Mouse (Mus musculus): ENCODE measurements around the gene Ndc80. TPM values are rescaled to one million over a fixed set of nuclear protein-coding genes. Genes with fewer than 3 reads are reported as not detected.
A peak's percentile ranks its signal among the peaks of the same experiment; 100 is the strongest.
"Not testable (repeated sequence)": the region's sequence is repeated elsewhere in the genome, so short reads cannot be mapped to it uniquely, and the experiment has no call there.

Ndc80 gene
- total RNA-seq (2014; fragmentation: Nextera tagmentation): 23.1 and 24.6 TPM in 2 replicates
- total RNA-seq (2017): 76.7 and 80.4 TPM in 2 replicates

DNA sequence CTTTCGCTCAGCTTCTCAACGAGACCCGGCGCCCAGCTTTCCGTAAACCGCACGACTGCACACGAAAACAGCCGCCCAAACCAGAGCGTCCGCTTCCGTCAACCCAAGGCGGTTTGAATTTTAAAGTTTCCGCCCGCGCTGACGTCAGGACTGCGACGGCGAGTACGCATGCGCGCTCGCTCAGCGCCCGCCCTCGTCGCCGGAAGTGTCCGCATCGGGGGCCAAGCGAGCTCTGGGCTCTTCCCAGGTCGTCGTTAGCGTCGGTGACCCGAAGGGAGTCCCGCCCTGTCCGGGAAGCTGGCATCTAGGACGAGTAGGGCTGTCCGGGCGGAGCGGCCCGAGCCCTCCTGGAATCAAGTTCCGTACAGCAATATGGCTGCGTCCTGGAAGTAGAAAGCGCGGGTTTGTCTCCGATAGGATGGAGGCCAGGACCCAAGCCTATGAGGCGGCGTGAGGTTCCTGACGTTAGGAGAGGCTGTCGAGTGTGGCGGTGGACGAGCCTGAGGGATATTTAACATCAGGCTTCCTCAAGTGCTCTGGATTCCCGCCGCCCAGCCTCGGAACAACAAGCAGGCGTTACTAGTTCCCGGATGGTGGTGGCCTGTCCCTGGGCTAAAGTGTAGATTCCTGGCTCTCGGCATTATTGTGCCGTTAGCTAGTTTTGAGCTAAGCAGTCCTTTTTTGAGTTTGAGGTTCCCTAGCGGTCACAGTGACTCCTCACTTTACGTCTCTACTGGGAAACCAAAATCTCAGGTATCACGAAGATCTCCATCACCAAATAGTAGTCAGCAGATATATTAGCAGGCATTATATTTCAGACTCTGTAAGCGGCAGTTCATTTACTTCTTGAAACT is at the start of gene Ndc80:
Gene Ndc80 (minus strand): TSS at position 147 of the 854 bp plus-strand sequence.
- peak; percentile 90 for ATAC-seq (replicated peaks; ENCODE audit: poor library complexity, severe bottlenecking)

DNA sequence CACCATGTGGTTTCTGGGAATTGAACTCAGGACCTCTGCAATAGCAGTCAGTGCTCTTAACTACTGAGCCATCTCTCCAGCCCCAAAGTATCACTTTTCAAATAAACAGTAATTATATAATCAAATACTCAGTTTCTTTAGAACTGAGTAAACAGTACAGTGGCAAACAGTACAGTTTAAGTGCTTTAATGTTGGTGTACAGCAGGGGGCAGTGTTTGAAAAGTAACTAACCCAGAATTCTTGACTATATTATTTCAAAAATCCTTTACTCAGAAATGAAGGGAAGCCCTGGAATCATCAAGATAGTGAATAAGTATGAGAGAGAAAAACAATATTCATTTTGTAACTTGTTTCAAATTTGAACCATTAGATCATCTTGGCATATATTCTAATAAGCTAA is 35.0 kb upstream of the Ndc80 start:
- peak; percentile 69 for ATAC-seq (replicated peaks; ENCODE audit: poor library complexity, severe bottlenecking)

DNA sequence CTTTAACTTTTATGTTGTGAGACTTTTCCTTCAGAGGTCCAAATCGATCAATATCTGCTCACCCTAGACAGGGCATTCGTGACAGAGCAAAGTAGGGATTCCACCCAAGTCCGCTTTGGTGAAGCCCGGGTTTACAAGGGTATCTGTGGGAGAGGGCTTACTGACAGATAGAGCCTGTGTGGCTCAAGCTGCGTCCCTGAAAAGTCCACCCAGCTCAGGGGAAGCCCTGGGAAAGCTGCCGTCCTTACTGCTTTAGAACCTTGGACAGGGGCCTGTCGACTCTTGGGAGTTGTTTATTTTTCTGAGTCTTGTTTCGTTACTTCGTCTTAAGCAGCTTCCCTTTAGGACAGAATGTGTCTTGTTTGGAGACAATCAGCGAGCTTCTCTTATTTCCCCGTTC is 26.2 kb upstream of the Ndc80 start:
- ATAC-seq (replicated peaks; ENCODE audit: poor library complexity, severe bottlenecking): no peak

DNA sequence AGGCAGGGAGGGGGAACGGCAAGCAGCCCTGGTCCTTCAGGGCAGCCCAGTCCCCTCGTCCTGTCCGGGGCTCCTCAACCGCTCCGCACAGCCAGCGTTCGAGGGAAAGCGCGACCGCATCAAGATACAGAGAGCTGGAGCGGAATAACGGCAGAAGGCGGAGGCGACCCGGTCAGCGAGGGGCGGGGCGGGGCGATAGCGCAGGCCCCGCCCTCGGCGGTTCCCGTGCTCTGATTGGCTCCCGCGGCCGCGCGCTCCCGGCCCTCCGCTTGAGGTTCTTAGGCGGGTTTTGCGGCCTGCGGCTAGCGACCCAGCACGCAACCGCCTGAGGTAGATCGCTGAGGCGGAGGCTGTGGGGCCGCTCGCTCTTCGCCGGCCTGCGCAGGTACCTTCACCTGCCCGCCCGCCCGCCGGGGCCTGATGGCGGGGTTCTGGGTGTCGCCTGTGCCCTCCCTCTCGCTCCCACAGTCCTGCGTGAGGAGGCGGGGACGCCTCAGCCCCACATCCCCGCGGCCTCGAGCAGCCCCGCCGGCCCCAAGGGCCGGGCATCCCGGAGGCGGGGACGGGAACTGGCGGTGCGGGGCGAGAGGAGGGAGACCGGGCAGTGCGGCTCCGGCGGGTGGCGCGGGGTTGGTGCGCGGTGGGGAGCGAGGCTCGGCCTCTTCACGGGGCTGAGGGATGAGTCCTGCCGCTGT is 25.2 kb upstream of the Ndc80 start, which contains the start of gene Spdya:
Gene Spdya (plus strand): TSS at position 305 of the 695 bp plus-strand sequence.
- peak; percentile 96 for ATAC-seq (replicated peaks; ENCODE audit: poor library complexity, severe bottlenecking)

DNA sequence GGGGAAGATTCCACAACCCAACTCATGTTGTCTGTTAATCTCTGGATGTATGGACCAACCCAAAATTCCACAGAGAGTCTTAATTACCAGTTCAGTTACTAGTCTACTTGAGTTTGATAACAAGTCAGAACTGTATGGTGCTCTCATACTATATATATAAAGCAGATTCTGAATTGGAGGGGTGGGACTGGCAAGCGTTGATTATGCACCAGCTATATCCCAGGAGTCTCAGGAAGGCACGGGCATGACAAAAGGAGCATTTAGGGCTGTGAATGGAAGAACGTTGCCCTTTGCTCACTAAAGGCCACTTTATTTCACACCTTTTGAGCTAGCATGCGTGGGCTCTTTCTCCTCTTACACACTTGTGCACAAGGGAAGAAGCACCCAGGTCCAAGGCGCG is 24.7 kb upstream of the Ndc80 start:
- no peak for ATAC-seq (replicated peaks; ENCODE audit: poor library complexity, severe bottlenecking)

DNA sequence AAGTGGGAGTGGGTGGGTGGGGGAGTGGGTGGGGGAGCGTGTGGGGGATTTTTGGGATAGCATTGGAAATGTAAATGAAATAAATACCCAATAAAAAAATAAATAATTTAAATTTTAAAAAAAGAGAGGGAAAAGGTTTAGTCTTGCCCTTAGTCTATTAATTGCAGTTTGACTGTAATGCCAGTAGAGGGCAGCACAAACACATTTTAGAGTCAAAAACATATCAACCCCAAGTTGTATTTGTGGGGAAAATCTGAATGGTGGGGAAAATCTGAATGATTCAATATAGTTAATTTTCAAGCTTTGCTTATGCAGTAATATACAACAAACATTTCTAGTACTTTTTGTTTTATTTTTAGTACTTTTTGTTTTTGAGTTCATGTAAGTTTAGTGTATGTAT is 21.9 kb upstream of the Ndc80 start:
- ATAC-seq (replicated peaks; ENCODE audit: poor library complexity, severe bottlenecking): no peak

DNA sequence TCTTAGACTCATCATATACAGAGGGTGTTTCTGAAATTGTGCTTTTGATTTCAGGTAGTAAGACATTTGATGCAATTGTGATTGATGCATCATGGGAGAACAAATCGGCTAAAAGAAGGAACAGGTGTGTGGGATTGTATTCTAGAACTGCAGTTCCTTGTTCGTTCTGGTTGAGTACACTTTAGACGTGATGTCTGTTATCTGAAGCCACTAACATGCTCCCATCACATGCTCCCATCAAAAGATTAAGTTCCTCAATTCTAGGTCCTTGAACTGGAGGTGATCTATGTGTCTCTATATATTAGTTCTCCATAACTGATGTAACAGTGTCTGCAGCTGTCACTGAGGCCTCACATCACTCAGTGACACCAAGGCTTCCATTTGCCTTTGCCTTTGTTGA is 10.5 kb upstream of the Ndc80 start:
- ATAC-seq (replicated peaks; ENCODE audit: poor library complexity, severe bottlenecking): no peak

DNA sequence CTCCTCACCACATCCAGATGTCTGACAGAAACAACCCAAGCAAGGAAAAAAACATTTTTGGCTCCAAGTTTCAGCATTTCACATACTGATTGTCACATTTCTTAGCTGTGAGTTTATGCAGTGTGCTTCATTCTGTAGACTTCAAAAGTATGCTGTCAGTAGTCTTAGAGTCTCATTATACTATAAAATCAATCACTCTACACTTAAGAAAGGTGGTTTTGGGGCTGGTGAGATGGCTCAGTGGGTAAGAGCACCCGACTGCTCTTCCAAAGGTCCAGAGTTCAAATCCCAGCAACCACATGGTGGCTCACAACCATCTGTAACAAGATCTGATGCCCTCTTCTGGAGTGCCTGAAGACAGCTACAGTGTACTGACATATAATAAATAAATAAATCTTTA is 8.9 kb upstream of the Ndc80 start:
- not testable (repeated sequence) for ATAC-seq (replicated peaks; ENCODE audit: poor library complexity, severe bottlenecking)

DNA sequence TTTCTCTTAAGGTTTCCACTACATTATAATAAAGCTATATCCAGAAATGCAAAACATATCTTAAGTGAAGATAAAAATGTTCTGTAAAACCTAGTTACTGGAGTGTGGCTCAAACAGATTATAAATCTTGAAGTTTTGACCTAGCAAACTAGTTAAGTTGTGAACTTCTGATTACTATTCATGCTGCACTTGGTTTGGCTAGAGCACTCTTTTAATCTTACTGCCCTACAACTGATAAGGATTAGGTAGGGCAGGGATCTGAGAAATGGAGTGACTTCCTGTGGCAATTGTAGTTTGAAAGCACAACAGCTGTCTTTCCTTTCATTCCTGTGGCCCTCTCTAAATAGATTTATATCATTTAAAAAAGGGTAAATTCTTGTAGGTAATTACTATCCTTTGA is 1.4 kb upstream of the Ndc80 start:
- ATAC-seq (replicated peaks; ENCODE audit: poor library complexity, severe bottlenecking): no peak

DNA sequence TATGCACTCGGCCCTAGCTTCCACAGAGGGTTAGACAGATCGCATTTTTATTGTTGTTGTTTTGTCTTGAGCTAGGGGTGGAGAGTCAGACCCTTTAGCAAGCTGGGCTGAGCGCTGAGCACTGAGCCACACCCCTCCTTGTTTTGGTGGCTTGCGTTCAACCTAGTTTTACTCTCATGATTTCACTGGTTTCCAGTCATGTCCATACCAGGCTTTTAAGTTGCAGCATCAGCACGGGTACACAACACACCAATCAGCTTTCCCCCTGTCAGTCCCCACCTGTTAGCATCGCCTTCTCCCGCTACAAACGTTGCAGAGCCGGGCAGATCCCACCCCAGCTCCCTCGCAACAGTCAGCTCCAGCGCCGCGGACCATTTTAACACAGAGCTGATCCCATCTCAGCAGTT is 352 bp downstream of the Ndc80 start:
- ATAC-seq (replicated peaks; ENCODE audit: poor library complexity, severe bottlenecking): peak; percentile 42; the same call in 1 of the 2 replicates

DNA sequence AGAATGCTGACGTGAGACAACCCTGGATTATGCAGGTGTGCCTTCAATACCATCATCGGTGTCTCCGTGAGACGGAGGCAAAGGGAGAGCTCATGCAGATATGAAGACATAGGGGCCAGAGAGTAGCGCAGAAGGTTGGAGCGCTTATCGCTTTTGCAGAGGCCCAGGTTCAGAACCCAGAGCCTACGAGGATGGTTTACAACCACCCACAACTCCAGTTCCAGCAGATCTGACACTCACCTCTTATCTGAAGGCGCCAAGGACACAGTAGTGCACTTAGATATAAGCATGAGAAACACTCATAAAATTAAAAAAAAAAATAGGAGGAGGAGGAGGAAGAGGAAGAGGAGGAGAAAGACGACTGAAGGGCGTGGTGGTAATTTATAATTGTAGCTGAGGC is 16.4 kb downstream of the Ndc80 start:
- ATAC-seq (replicated peaks; ENCODE audit: poor library complexity, severe bottlenecking): no peak

DNA sequence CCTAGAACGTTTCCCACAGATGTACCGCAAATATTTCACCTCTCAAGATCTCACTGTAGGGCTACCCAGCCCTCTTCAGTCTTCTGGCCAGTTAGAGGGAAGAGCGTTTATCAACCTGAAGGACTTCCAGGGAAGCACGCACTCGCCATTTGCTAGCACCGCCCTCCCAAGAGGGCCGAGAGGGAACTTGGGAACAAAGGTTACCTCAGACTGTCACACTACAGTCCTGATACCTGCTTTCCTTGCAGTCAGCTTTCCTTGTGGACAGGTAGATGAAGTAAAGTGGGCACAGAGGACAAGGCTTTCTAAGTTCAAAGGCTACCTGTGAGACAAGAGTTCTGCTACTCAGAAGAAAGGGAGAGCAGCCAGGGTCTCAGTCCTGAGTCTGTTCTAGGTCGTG is 19.8 kb downstream of the Ndc80 start:
- ATAC-seq (replicated peaks; ENCODE audit: poor library complexity, severe bottlenecking): no peak

DNA sequence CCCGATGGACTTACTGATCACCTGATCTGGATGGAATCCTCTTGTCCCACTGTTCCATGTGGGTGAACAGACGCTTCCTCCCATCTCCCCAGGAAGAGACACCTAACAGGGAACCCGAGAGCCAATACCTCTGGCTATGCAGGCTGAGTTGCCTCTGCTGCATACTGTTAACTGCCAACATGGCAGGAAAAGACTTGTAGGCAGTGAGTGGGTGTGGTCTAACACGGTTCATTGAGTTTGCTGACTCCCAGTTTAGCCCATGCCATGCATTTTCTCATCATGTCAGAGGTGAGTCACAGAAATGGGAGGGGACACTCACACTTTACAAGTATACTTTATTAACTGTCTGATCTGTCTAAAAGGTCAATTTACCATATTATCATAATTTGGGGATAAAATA is 30.9 kb downstream of the Ndc80 start:
- ATAC-seq (replicated peaks; ENCODE audit: poor library complexity, severe bottlenecking): no peak

DNA sequence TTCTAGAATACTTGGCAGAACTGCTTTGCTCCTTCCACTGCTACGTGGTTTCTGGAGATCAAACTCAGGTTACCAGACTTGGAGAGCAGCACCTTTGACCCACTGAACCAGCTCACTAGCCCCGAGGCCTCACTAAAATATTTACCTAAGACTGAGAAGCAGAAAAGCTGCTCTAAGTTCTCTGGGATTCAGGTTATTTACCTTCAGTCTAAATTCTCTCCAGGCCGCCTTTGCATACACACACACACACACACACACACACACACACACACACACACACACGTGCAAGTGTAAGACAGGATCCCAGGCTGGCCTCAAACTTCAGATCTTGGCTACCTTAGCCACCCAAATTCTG is 35.3 kb downstream of the Ndc80 start:
- no peak for ATAC-seq (replicated peaks; ENCODE audit: poor library complexity, severe bottlenecking)

DNA sequence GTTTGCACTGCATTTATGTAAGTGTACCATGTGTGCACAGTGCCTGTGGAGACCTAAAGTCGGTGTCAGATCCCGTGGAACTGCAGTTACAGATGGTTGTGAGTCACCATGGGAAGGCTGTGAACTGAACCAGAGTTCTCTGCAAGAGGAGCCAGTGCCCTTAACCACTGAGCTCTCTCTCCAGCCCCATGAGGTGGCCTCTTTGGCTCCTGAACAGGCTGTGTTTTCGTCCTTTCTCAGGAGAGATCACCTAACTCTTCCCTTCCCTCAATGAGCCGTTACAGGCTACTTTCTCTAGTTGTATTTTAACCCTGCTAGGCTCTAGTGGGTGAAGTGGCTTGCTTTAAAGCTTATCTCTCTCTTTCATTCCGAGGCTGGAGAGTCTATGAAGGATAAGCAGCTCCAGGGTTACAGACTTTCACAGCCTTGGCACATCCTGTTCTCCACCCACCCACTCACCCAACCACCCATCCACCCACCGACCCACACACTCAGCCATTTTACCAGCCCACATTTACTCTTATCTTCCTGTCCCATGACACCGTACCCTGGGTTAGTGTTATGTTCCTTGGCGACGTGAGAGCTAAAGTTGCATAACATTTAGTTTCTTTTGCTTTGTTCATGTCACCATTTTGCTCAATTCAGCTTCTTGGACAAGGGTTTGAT is 35.9 kb downstream of the Ndc80 start:
- no peak for ATAC-seq (replicated peaks; ENCODE audit: poor library complexity, severe bottlenecking)

DNA sequence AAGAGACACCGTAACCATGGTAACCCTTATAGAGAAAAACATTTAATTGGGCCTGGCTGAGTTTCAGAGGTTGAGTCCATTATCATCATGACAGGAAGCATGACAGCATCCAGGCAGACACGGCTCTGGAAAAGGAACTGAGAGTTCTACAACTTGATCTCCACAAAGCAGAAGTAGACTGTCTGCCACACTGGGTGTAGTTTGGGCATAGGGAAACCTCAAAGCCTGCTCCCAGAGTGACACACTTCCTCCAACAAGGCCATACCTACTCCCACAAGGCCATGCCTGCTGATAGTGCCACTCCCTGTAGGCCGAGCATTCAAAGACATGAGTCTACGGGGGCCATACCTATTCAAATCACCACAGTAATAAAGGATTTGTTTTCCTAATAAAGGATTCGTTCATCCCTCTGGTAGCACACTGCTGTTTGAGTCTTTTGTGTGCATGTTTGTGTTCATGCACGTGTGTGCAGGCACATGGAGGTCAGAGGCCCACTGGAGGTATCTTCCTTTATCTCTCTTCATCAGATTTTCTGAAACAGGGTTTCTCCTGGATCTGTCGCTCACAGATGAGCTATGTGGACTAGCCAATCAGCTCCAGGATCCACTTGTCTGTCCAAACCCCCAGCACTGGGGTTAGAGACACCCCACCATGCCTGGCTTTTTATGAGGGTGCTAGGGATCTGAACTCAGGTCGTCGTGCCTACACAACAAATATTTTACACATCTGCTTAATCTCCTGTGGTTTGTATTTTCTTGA is 36.8 kb downstream of the Ndc80 start:
- ATAC-seq (replicated peaks; ENCODE audit: poor library complexity, severe bottlenecking): peak; percentile 81

DNA sequence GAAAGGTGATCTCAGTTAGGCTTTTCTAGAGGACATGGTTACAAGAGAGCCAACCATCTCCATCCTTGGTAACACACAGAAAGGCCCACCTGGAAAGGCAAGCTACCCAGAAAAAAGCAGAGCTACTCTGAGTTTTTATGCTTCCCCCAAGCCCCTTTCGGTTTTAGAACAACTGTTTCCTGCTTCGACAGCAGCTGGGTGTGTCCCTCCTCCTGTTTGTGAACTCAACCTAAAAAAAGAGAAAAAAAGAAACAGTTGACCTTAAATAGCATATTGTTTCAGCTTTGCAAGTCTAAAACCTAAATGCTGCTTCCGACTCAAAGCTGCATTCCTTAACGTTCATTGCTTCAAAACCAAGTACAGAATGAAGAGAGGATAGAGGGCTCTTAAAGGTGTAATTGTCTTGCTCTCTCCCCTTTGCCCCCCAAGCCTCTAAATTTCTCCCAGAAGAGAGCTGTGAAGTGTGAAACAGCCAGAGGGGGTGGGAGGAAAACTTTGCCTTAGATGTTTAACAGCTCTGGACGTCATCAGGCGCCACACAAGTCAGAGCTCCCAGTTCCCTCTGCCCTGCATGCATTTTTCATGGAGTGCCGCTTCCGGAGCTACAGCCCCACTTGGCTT is 40.3 kb downstream of the Ndc80 start:
- peak; percentile 33 for ATAC-seq (replicated peaks; ENCODE audit: poor library complexity, severe bottlenecking)

DNA sequence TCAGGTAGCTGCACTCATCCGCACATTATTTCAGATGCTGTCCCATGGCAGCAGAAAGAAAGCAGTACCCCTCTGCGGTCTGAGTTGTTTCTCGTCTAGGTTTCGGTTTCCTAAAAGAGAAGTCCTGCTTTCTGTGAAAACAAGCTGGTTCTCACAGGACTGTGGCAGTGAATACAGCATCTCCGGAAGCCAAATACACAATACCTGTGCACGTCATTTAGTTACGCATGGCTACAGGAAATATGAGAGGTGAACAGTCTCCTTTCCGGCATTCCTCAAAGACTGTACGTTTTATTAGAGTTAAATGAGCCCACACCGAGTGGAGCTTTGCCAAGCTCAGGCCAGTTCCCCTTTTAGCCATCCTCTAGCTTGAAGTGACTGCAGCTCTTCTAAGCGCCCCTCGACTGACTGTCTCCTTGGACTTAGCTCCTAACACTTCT is 40.8 kb downstream of the Ndc80 start:
- peak; percentile 62 for ATAC-seq (replicated peaks; ENCODE audit: poor library complexity, severe bottlenecking)

DNA sequence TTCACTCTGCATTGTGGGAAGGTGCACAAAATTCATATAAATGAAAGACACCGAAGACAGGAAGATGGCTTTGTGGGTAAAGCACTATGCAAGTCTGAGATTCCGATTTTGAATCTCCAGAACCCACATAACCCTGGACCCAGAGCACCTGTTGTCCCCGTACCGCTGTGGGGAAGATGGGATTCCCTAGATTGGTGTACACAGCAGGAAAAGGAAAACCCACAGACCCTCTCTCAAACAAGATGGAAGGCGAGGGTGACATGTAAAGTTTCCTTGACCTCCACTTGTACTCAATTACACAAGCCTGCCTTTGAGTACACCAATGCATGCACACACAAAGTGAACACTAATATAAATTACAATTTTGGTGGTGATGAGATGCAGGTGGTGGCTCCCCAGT is 41.9 kb downstream of the Ndc80 start:
- no peak for ATAC-seq (replicated peaks; ENCODE audit: poor library complexity, severe bottlenecking)
